Mouse (Mus musculus) T-cell, adult 66 days (primary cell): ENCODE results near the gene Serinc3. TPM values are rescaled to one million over a fixed set of nuclear protein-coding genes. Genes with fewer than 3 reads are reported as not detected.

Experiments
- total RNA-seq, 2 experiments: library from RNA; stranded (reverse); gene quantifications; 3 replicates in 1 of 2; 4 replicates in 1 of 2; pipeline ENCODE4 v1.2.4; 2023

The Serinc3 gene
- 100 to 1,000 TPM; 635 to 716 TPM for total RNA-seq

DNA sequence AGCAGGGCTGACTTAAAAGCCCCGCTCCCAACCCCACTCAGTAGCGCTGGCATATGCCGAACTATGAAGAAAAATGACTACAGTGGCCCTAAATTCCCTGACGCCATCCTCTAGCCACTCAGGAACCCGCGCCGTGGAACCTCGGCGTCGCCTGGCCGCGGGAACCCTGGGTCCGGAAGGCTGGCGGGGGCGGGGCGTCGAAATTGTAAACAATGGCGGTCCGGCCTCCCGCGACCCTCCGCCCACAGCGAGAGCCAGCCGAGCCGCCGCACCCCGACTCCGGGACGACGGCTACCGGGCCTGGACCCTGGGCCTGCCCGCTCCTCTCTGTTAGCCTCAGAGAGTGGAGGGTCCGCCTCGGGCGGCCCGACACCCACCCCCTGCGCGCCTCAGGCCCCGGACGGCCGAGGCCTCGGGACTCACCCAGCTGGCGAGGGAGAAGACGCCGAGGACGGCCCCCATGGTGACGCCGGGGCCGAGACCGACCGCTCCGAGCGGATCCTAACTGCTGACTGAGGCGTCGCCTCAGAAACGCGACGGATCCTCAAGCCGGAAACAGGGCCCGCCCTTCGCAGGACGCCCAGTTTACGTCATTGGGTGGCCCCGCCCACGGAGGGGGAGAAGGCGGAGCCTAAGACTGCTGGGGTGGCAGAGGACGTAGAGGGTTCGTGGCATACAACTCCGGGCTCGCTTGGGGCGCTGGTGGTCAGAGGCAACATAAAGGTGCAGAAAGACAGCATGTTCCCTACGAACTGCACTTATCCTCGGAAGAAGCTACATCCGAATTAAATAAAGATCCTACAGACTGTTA, at the start of gene Serinc3:
Serinc3 (minus strand) TSS at position 557 of the 811 bp plus-strand sequence.

DNA sequence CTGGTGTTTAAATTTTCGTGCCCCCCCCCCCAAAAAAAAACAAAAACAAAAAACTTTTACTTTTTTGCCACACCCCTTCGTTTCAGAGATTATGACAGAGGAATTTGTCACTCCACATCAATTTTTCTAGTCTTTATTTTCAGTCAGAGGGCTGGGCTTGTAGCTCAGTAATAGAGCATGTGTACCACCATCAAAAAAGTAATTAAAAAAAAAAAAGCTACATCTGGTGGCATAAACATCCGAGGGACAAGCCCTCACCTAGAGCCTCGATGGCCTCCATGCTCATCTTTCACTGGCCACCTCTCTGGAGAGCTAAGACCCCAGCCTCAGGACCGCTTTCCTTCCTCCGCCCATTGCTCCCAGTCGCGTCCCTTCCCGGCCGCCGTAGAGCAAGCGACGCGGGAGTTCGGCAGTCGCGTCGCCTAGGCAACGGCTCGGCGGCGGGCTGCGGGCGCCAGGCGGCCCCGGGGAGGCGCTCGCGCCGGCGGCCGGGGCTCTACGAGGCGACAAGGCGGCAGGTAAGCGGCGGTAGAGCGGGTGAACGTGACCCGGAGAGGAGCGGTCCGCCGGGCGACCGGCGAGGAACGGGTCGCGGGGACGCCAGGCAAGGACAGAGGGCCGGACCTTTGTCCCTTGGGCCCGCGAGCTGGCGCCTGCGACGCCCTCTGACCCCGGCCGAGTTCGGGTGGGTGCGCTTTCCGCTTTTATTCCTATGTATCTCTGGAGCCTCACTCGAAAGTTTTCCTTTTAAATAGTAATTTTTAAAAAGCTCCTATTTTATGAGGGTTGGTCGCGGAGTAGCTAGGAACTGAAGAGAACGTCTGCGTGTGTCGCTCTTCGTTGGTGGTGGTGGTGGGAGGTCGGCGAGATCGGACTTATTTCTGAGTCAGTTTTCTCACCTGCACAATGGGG, 13.3 kb upstream of the Serinc3 start, which contains the start of gene Pkig:
Pkig (plus strand) TSS at position 412 of the 912 bp plus-strand sequence.

DNA sequence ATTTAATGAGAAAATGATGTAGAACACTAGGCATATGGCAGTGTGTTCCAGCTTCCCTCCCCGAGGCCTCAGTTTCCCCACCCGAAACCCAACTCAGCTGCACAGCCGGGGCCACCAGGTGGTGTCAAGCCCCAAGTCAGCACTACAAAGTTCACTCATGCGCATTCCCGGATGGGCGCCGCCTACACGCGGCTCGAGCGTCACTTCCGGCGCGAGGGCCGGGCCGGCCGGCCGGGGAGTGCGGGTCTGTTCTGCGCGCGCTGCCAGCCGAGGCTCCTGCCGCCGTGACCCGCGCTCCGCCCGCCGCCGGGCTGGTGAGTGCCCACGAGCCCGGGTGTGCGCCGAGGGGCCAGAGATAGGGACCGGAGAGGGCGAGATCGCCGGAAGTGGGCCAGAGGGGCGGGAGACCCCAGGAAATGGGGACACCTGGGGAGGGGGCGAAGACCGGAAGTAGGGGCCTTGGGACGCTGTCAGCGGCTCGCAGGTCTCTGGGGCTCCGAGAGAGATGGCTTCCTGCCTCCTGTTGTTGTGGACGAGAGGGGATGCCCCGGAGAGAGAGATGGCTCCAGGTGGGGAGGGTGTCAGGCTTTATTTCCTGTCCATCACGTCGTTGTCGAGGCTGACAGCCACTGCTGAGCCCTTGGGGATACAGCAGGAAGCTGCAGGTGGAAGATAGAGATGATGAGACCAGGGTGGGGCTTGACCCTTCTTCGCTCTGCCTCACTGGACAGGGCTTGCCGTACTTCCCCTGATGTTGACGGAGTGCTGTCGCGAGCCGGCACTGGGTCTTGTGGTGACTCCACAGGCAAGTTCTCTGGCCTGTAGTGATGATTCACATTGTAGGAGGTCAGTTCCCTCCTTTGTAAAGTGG, 42.6 kb downstream of the Serinc3 start, which contains the start of gene Ttpal:
Ttpal (plus strand) TSS at position 214 of the 871 bp plus-strand sequence.

Other genes starting within 250 kb of the Serinc3 start
- not detected for gene Jph2, start 247.1 kb downstream of the Serinc3 start, total RNA-seq
- 100 to 1,000 TPM; 130 to 164 TPM for gene Oser1, start 220.4 kb downstream of the Serinc3 start, total RNA-seq
- not detected for gene Gdap1l1, start 206.7 kb downstream of the Serinc3 start, total RNA-seq
- 1 to 10 TPM; 5.8 to 6.1 TPM for gene Fitm2, start 172.5 kb downstream of the Serinc3 start, total RNA-seq
- gene R3hdml, start 152.8 kb downstream of the Serinc3 start, total RNA-seq, result not detected
- not detected for gene Hnf4a, start 138.3 kb downstream of the Serinc3 start, total RNA-seq
- gene Ttpal, start 42.8 kb downstream of the Serinc3 start, total RNA-seq, result 10 to 100 TPM; 60.4 to 65.1 TPM
- gene Pkig, start 13.3 kb upstream of the Serinc3 start, total RNA-seq, result 10 to 100 TPM; 21.8 to 24.7 TPM
- gene Ada, start 105.1 kb upstream of the Serinc3 start, total RNA-seq, result 10 to 100 TPM; 11.4 to 15.4 TPM
- gene Ccn5, start 175.7 kb upstream of the Serinc3 start, total RNA-seq, result not detected
- gene Kcnk15, start 208.5 kb upstream of the Serinc3 start, total RNA-seq, result not detected